Mouse (Mus musculus) cortical plate, adult 2 months (tissue): ENCODE data around the gene Prss8.

Experiments used
- CTCF ChIP-seq: fragments of 200-500 bp; IDR thresholded peaks from 2 replicates; pipeline ENCODE4 v1.5.1; 2011; ENCODE audit warnings: mild to moderate bottlenecking, control low read depth, low read length; ENCODE audit not compliant: insufficient read depth; ENCODE audit errors: extremely low read depth
- POLR2A ChIP-seq: fragments of 200-500 bp; IDR thresholded peaks from 2 replicates; pipeline ENCODE4 v1.6.1; 2011; ENCODE audit warnings: mild to moderate bottlenecking, low read length, control low read depth; ENCODE audit not compliant: insufficient read depth; ENCODE audit errors: extremely low read depth

GRCm38 (mm10) chr7:127886551-127886950 lies 43.4 kb downstream of the Prss8 start:
- TF ChIP-seq CTCF: no peak
- no peak for TF ChIP-seq POLR2A
